Comparison of ENCODE assay signal across 21 mouse cellular contexts in the genomic region with DNA sequence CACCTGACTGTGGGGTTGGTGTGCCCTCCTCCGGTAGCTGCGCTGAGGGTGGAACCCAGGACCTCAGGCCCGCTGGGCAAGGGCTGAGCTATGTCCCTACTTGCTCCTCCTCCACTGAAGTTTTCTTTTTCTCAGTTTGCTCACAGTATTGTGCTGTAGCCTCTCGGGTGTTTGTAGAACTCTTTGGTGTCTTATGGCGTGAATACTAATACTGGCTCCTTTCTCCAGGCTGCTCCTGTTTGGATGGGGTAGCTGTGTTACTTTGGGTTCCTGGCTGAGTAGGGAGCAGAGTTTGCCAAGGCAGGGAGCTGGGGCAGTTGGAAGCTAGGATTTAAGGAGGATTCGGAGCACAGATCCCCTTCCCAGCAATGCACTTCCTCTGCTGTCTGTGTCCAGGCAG. TPM values are rescaled to one million over a fixed set of nuclear protein-coding genes. Genes with fewer than 3 reads are reported as not detected.
A peak's percentile ranks its signal among the peaks of the same experiment; 100 is the strongest.
DNase-seq lines count a peak whose midpoint lies in the region; ATAC-seq and TF ChIP-seq lines count a peak whose summit lies in the region.
"Had no signal": no experiment of that assay in that cellular context is flagged by ENCODE, and none has a peak within 500 bp of the region (broad histone marks: within the 10 kb centered on the region; RNA-seq: fewer than 3 reads in every experiment).

No protein-coding gene starts in this region.

- no peaks in the 10 kb centered on the region for H3K36me3 ChIP-seq in intestine, embryonic 15.5 days
- no peaks in the 10 kb centered on the region for H3K36me3 ChIP-seq in intestine, postnatal 0 days (ENCODE audit: control insufficient read depth, insufficient read depth)
- H3K36me3 ChIP-seq in neural tube, embryonic 14.5 days (ENCODE audit: control insufficient read depth, insufficient read depth, low read length): no peaks in the 10 kb centered on the region
- H3K36me3 ChIP-seq: midbrain, embryonic 12.5 days; neural tube, embryonic 13.5 days had no signal

- no peak for TF ChIP-seq CTCF in intestine, postnatal 0 days (IDR thresholded peaks at IDR 0.05; ENCODE audit: low read depth)

- 0 out of 2 replicates have a peak, but pooled peaks cover 10% of the 10 kb centered on the region for H3K4me1 ChIP-seq in intestine, embryonic 15.5 days (replicated peaks)
- H3K4me1 ChIP-seq in intestine, postnatal 0 days (replicated peaks; ENCODE audit: control insufficient read depth, insufficient read depth, low read length): no peaks in the 10 kb centered on the region
- peaks cover 16% of the 10 kb centered on the region; the same call in 1 of the 2 replicates for H3K4me1 ChIP-seq in neural tube, embryonic 14.5 days (ENCODE audit: control insufficient read depth, insufficient read depth, low read length)

- H3K9me3 ChIP-seq in intestine, embryonic 15.5 days: no peaks in the 10 kb centered on the region
- H3K9me3 ChIP-seq in intestine, postnatal 0 days (ENCODE audit: control insufficient read depth): no peaks in the 10 kb centered on the region
- no peaks in the 10 kb centered on the region for H3K9me3 ChIP-seq in neural tube, embryonic 14.5 days (ENCODE audit: control insufficient read depth, low read length)
- H3K9me3 ChIP-seq: neural tube, embryonic 13.5 days had no signal

- H3K4me3 ChIP-seq in intestine, embryonic 15.5 days (replicated peaks): no peak overlapping the region
- H3K4me3 ChIP-seq in intestine, postnatal 0 days (ENCODE audit: low read depth, low read length): no peak overlapping the region
- H3K4me3 ChIP-seq in neural tube, embryonic 14.5 days (ENCODE audit: low read depth, low read length): no peak overlapping the region
- H3K4me3 ChIP-seq: erythroblast, embryonic 14.5 days; gastrocnemius, adult 2 months; heart, adult 2 months; limb, embryonic 13.5 days; midbrain, embryonic 12.5 days; neural tube, embryonic 13.5 days had no signal

- WGBS in intestine, embryonic 15.5 days: 69% methylated on average over 6 of the region's 6 CpGs
- 75% methylated on average over 6 of the region's 6 CpGs for WGBS in intestine, postnatal 0 days
- WGBS in neural tube, embryonic 14.5 days: 59% methylated on average over 6 of the region's 6 CpGs

- H3K27me3 ChIP-seq in intestine, embryonic 15.5 days (replicated peaks): no peaks in the 10 kb centered on the region
- H3K27me3 ChIP-seq in intestine, postnatal 0 days (replicated peaks; ENCODE audit: control insufficient read depth, insufficient read depth, low read length): no peaks in the 10 kb centered on the region
- H3K27me3 ChIP-seq in neural tube, embryonic 14.5 days (ENCODE audit: control insufficient read depth, insufficient read depth, low read length): no peaks in the 10 kb centered on the region
- H3K27me3 ChIP-seq: limb, embryonic 13.5 days; midbrain, embryonic 12.5 days; neural tube, embryonic 13.5 days had no signal

- ATAC-seq in intestine, embryonic 15.5 days: no peak
- ATAC-seq in intestine, postnatal 0 days: no peak
- ATAC-seq in neural tube, embryonic 14.5 days (ENCODE audit: low read depth): peak; percentile 22; the same call in 1 of the 2 replicates

- H3K27ac ChIP-seq in intestine, embryonic 15.5 days: no peak overlapping the region
- no peak overlapping the region for H3K27ac ChIP-seq in intestine, postnatal 0 days (ENCODE audit: low read depth, low read length)
- H3K27ac ChIP-seq in neural tube, embryonic 14.5 days (ENCODE audit: low read depth, low read length): 0 out of 2 replicates have a peak overlapping the region, but pooled peaks have one; percentile 2
- H3K27ac ChIP-seq: gastrocnemius, adult 2 months; heart, adult 2 months; limb, embryonic 13.5 days; midbrain, embryonic 12.5 days had no signal

- H3K4me2 ChIP-seq in intestine, embryonic 15.5 days (replicated peaks): no peak overlapping the region
- no peak overlapping the region for H3K4me2 ChIP-seq in intestine, postnatal 0 days (replicated peaks; ENCODE audit: low read depth)
- no peak overlapping the region for H3K4me2 ChIP-seq in neural tube, embryonic 14.5 days (ENCODE audit: low read depth, low read length)
- H3K4me2 ChIP-seq: limb, embryonic 13.5 days; midbrain, embryonic 12.5 days; neural tube, embryonic 13.5 days had no signal

- peak; percentile 22 for DNase-seq in cerebellum, adult 9-10 months
- DNase-seq in cerebellum, adult 11 months: no peak
- no peak for DNase-seq in neural tube, embryonic 10.5 days (ENCODE audit: extremely low spot score, low spot score)
- DNase-seq in T-cell, adult 2 months (ENCODE audit: low spot score): no peak
- no peak for DNase-seq in lung, postnatal 25 days (ENCODE audit: low spot score)
- DNase-seq: gastrocnemius, adult 2 months; heart, adult 2 months; heart, postnatal 10 days; kidney, adult 11 months; kidney, postnatal 14 days; lung, postnatal 10 days; retina, postnatal 1 day; spleen, adult 18-20 months; thymus, postnatal 4 days had no signal

- H3K9ac ChIP-seq in intestine, embryonic 15.5 days: 0 out of 2 replicates have a peak overlapping the region, but pooled peaks have one; percentile 8
- no peak overlapping the region for H3K9ac ChIP-seq in intestine, postnatal 0 days (ENCODE audit: low read depth, low read length)
- no peak overlapping the region for H3K9ac ChIP-seq in neural tube, embryonic 14.5 days (replicated peaks; ENCODE audit: low read depth, low read length)
- H3K9ac ChIP-seq: limb, embryonic 13.5 days; midbrain, embryonic 12.5 days; neural tube, embryonic 13.5 days had no signal

RNA-seq across cellular contexts. Expression of gene Hebp1, which starts 5.9 kb away (rescaled TPM):
- polyA plus RNA-seq in intestine, embryonic 15.5 days (2015; fragmentation: Nextera tagmentation; extraction: Ambion mirVana): 45.1 and 58.0 TPM in 2 replicates
- polyA plus RNA-seq in intestine, postnatal 0 days (2015; fragmentation: Nextera tagmentation; extraction: Ambion mirVana): 62.8 and 78.9 TPM in 2 replicates
- 1.8 and 3.0 TPM in 2 replicates for polyA plus RNA-seq in neural tube, embryonic 14.5 days (2014; fragmentation: Nextera tagmentation; extraction: Ambion mirVana)

RNA-seq across cellular contexts. Expression of gene Fam234b, which starts 6.0 kb away (rescaled TPM):
- polyA plus RNA-seq in intestine, embryonic 15.5 days (2015; fragmentation: Nextera tagmentation; extraction: Ambion mirVana): 36.3 and 42.0 TPM in 2 replicates
- 20.9 and 21.7 TPM in 2 replicates for polyA plus RNA-seq in intestine, postnatal 0 days (2015; fragmentation: Nextera tagmentation; extraction: Ambion mirVana)
- polyA plus RNA-seq in neural tube, embryonic 14.5 days (2014; fragmentation: Nextera tagmentation; extraction: Ambion mirVana): 124 and 131 TPM in 2 replicates

RNA-seq across cellular contexts. Expression of gene Gsg1, which starts 50.4 kb away (rescaled TPM):
- polyA plus RNA-seq in intestine, embryonic 15.5 days (2015; fragmentation: Nextera tagmentation; extraction: Ambion mirVana): 0.41 and 0.47 TPM in 2 replicates
- polyA plus RNA-seq in intestine, postnatal 0 days (2015; fragmentation: Nextera tagmentation; extraction: Ambion mirVana): 0.73 and 0.82 TPM in 2 replicates
- 0.27 and 0.57 TPM in 2 replicates for polyA plus RNA-seq in neural tube, embryonic 14.5 days (2014; fragmentation: Nextera tagmentation; extraction: Ambion mirVana)
- polyA plus RNA-seq: erythroblast, embryonic 14.5 days had no signal

Comparison
In these comparisons a context has a peak if more than half of its experiments do, and no peak if none do; other contexts are left out.
1. RNA of gene Hebp1, which starts 5.9 kb away (polyA plus RNA-seq): 62.8 to 78.9 TPM in intestine, postnatal 0 days and 45.1 to 58.0 TPM in intestine, embryonic 15.5 days; 1.8 to 3.0 TPM in neural tube, embryonic 14.5 days; every median in the first group is over 10 times any median in the second.